Comparison of ENCODE assay signal across 13 mouse cellular contexts in genomic region chr13:72958616-72959518, GRCm38 (mm10).
A peak's percentile ranks its signal among the peaks of the same experiment; 100 is the strongest.
DNase-seq lines count a peak whose midpoint lies in the region; ATAC-seq and TF ChIP-seq lines count a peak whose summit lies in the region.
"Had no signal": no experiment of that assay in that cellular context is flagged by ENCODE, and none has a peak within 500 bp of the region (broad histone marks: within the 10 kb centered on the region; RNA-seq: fewer than 3 reads in every experiment).

No protein-coding gene starts in this region.

- intact Hi-C loops in heart, adult 2 months (cut with DNase I), result no loop called here

- H3K27ac ChIP-seq in heart, embryonic 13.5 days (replicated peaks), result no peak overlapping the region
- H3K27ac ChIP-seq in heart, adult 2 months, result no peak overlapping the region
- 0 out of 2 replicates have a peak overlapping the region, but pooled peaks have one; percentile 21 for H3K27ac ChIP-seq in forebrain, postnatal 0 days (ENCODE audit: low read depth, low read length)
- H3K27ac ChIP-seq in midbrain, embryonic 14.5 days (replicated peaks; ENCODE audit: low read depth, low read length), result peak overlapping the region; percentile 76
- H3K27ac ChIP-seq: heart, embryonic 10.5 days; liver, embryonic 13.5 days had no signal

- no peak for DNase-seq in heart, adult 2 months
- DNase-seq in embryo, embryonic 10 days (ENCODE audit: low spot score), result peak; percentile 19
- peak; percentile 25 for DNase-seq in forebrain, postnatal 0 days
- peak; percentile 69 for DNase-seq in midbrain, embryonic 14.5 days
- DNase-seq in yolk sac, embryonic 10.5 days (ENCODE audit: low spot score), result no peak
- no peak for DNase-seq in cerebellum, adult 18-20 months
- DNase-seq: adrenal gland, postnatal 25 days; B cell, adult 2 months; liver, embryonic 13.5 days; thymus, postnatal 36 days had no signal

- WGBS in heart, embryonic 13.5 days, result 52% methylated on average over 15 of the region's 15 CpGs
- 52% methylated on average over 15 of the region's 15 CpGs for WGBS in heart, adult 2 months
- WGBS in forebrain, postnatal 0 days, result 10% methylated on average over 15 of the region's 15 CpGs
- 8% methylated on average over 15 of the region's 15 CpGs for WGBS in midbrain, embryonic 14.5 days

- H3K4me3 ChIP-seq in heart, embryonic 13.5 days, result no peak overlapping the region
- H3K4me3 ChIP-seq in heart, adult 2 months, result no peak overlapping the region
- H3K4me3 ChIP-seq in forebrain, postnatal 0 days (ENCODE audit: low read depth, low read length), result no peak overlapping the region
- no peak overlapping the region for H3K4me3 ChIP-seq in midbrain, embryonic 14.5 days (replicated peaks; ENCODE audit: low read depth, low read length)
- H3K4me3 ChIP-seq: heart, embryonic 10.5 days; liver, embryonic 13.5 days had no signal

- no peaks in the 10 kb centered on the region for H3K4me1 ChIP-seq in heart, embryonic 13.5 days
- no peaks in the 10 kb centered on the region for H3K4me1 ChIP-seq in heart, adult 2 months (ENCODE audit: control insufficient read depth, insufficient read depth, low read length)
- H3K4me1 ChIP-seq in forebrain, postnatal 0 days (ENCODE audit: insufficient read depth), result peaks cover 10% of the 10 kb centered on the region; the same call in 1 of the 2 replicates
- peaks cover 23% of the 10 kb centered on the region for H3K4me1 ChIP-seq in midbrain, embryonic 14.5 days (ENCODE audit: control insufficient read depth, insufficient read depth, low read length)
- H3K4me1 ChIP-seq: heart, embryonic 10.5 days; liver, embryonic 13.5 days had no signal

- H3K79me2 ChIP-seq in heart, adult 2 months (replicated peaks; ENCODE audit: control insufficient read depth, insufficient read depth, low read length), result no peaks in the 10 kb centered on the region

- ATAC-seq in heart, embryonic 13.5 days (ENCODE audit: extremely low read depth, insufficient number of reproducible peaks, low FRiP score, low TSS enrichment), result no peak
- ATAC-seq in forebrain, postnatal 0 days, result peak; percentile 86
- ATAC-seq in midbrain, embryonic 14.5 days (ENCODE audit: low FRiP score, low TSS enrichment), result peak; percentile 62
- ATAC-seq in megakaryocyte, adult 5-6 weeks (ENCODE audit: poor library complexity, severe bottlenecking), result no peak

- H3K27me3 ChIP-seq in heart, embryonic 13.5 days (replicated peaks), result peaks cover 21% of the 10 kb centered on the region
- H3K27me3 ChIP-seq in heart, adult 2 months (ENCODE audit: control insufficient read depth, insufficient read depth, low read length), result no peaks in the 10 kb centered on the region
- H3K27me3 ChIP-seq in forebrain, postnatal 0 days (ENCODE audit: insufficient read depth, low read length), result no peaks in the 10 kb centered on the region
- H3K27me3 ChIP-seq in midbrain, embryonic 14.5 days (ENCODE audit: control insufficient read depth, insufficient read depth, low read length), result no peaks in the 10 kb centered on the region
- H3K27me3 ChIP-seq: liver, embryonic 13.5 days had no signal

- H3K36me3 ChIP-seq in heart, embryonic 13.5 days, result no peaks in the 10 kb centered on the region
- H3K36me3 ChIP-seq in heart, adult 2 months (ENCODE audit: control insufficient read depth, insufficient read depth, low read length), result no peaks in the 10 kb centered on the region
- no peaks in the 10 kb centered on the region for H3K36me3 ChIP-seq in forebrain, postnatal 0 days (ENCODE audit: insufficient read depth)
- H3K36me3 ChIP-seq in midbrain, embryonic 14.5 days (ENCODE audit: control insufficient read depth, insufficient read depth, low read length), result no peaks in the 10 kb centered on the region
- H3K36me3 ChIP-seq: heart, embryonic 10.5 days; liver, embryonic 13.5 days had no signal

- H3K9me3 ChIP-seq in heart, embryonic 13.5 days, result no peaks in the 10 kb centered on the region
- H3K9me3 ChIP-seq in forebrain, postnatal 0 days (ENCODE audit: low read length), result no peaks in the 10 kb centered on the region
- H3K9me3 ChIP-seq in midbrain, embryonic 14.5 days (ENCODE audit: control insufficient read depth, low read length), result no peaks in the 10 kb centered on the region
- H3K9me3 ChIP-seq: heart, embryonic 10.5 days; liver, embryonic 13.5 days had no signal

- no peak for TF ChIP-seq CTCF in heart, adult 2 months (IDR thresholded peaks at IDR 0.05)
- TF ChIP-seq CTCF in forebrain, postnatal 0 days (IDR thresholded peaks at IDR 0.05; ENCODE audit: low read depth), result no peak

- peak overlapping the region; percentile 25; the same call in 1 of the 2 replicates for H3K4me2 ChIP-seq in heart, embryonic 13.5 days
- H3K4me2 ChIP-seq in forebrain, postnatal 0 days (ENCODE audit: low read depth), result 0 out of 2 replicates have a peak overlapping the region, but pooled peaks have one; percentile 6
- H3K4me2 ChIP-seq in midbrain, embryonic 14.5 days (ENCODE audit: low read length), result peak overlapping the region; percentile 28
- H3K4me2 ChIP-seq: liver, embryonic 13.5 days had no signal

- no peak for TF ChIP-seq POLR2A in heart, adult 2 months (IDR thresholded peaks at IDR 0.05; ENCODE audit: insufficient read depth, low read depth, low read length)

- TF ChIP-seq EP300 in heart, adult 2 months (IDR thresholded peaks at IDR 0.05; ENCODE audit: insufficient read depth, low read depth, low read length), result no peak

- no peak overlapping the region for H3K9ac ChIP-seq in heart, embryonic 13.5 days
- no peak overlapping the region for H3K9ac ChIP-seq in heart, adult 2 months (ENCODE audit: low read depth, low read length)
- H3K9ac ChIP-seq in forebrain, postnatal 0 days, result no peak overlapping the region
- no peak overlapping the region; the same call in 1 of the 2 replicates for H3K9ac ChIP-seq in midbrain, embryonic 14.5 days (replicated peaks; ENCODE audit: low read length)
- H3K9ac ChIP-seq: liver, embryonic 13.5 days had no signal

Comparison
In these comparisons a context has a peak if more than half of its experiments do, and no peak if none do; other contexts are left out.
1. ATAC-seq: peak in forebrain, postnatal 0 days (single experiment) and midbrain, embryonic 14.5 days (single experiment); none in heart, embryonic 13.5 days (single experiment) and megakaryocyte, adult 5-6 weeks (single experiment).
2. H3K27ac ChIP-seq: peak in forebrain, postnatal 0 days (single experiment) and midbrain, embryonic 14.5 days (single experiment); none in heart, embryonic 13.5 days (single experiment) and heart, adult 2 months (single experiment).
3. DNase-seq: peak in embryo, embryonic 10 days (single experiment), forebrain, postnatal 0 days (single experiment) and midbrain, embryonic 14.5 days (single experiment); none in heart, adult 2 months (0 of 2), yolk sac, embryonic 10.5 days (single experiment) and cerebellum, adult 18-20 months (0 of 2).
4. Peak in every context shown above with its lines, with median percentiles within 50 percentile points of each other: H3K4me2 ChIP-seq.